Mouse (Mus musculus) intestine, postnatal 0 days (tissue): ENCODE data around the gene Hcar2. TPM values are rescaled to one million over a fixed set of nuclear protein-coding genes. Genes with fewer than 3 reads are reported as not detected.

ENCODE experiments used
- ATAC-seq: fragments of 200-750 bp; cut with Nextera tagmentation; 2 replicates; pipeline ENCODE4 v1.8.0; 2017; ENCODE audit warnings: mild to moderate bottlenecking, moderate TSS enrichment, moderate library complexity
- H3K27ac ChIP-seq: fragments of 300-500 bp; sonication (generic); 2 replicates; pipeline ENCODE4 v1.5.1; 2014; ENCODE audit warnings: mild to moderate bottlenecking, low read depth, low read length, moderate library complexity
- H3K27me3 ChIP-seq: fragments of 300-500 bp; sonication (generic); replicated peaks from 2 replicates; pipeline ENCODE4 v1.6.1; 2014; ENCODE audit warnings: low read length, mixed read lengths; ENCODE audit not compliant: control insufficient read depth, insufficient read depth
- H3K36me3 ChIP-seq: fragments of 300-500 bp; sonication (generic); 2 replicates; pipeline ENCODE4 v1.6.1; 2014; ENCODE audit warnings: mild to moderate bottlenecking, moderate library complexity; ENCODE audit not compliant: control insufficient read depth, insufficient read depth
- H3K4me1 ChIP-seq: fragments of 300-500 bp; sonication (generic); replicated peaks from 2 replicates; pipeline ENCODE4 v1.6.1; 2014; ENCODE audit warnings: antibody characterized with exemption, low read length, mixed read lengths; ENCODE audit not compliant: control insufficient read depth, insufficient read depth
- H3K4me2 ChIP-seq: fragments of 300-500 bp; sonication (generic); replicated peaks from 2 replicates; pipeline ENCODE4 v1.6.1; 2014; ENCODE audit warnings: low read depth, mild to moderate bottlenecking, moderate library complexity
- H3K4me3 ChIP-seq: fragments of 300-500 bp; sonication (generic); 2 replicates; pipeline ENCODE4 v1.5.1; 2014; ENCODE audit warnings: low read depth, low read length
- H3K9ac ChIP-seq: fragments of 300-500 bp; sonication (generic); 2 replicates; pipeline ENCODE4 v1.6.1; 2014; ENCODE audit warnings: mild to moderate bottlenecking, low read depth, low read length
- H3K9me3 ChIP-seq: fragments of 300-500 bp; sonication (generic); 2 replicates; pipeline ENCODE4 v1.6.1; 2016; ENCODE audit warnings: mixed run types; ENCODE audit not compliant: control insufficient read depth
- CTCF ChIP-seq: sonication (generic); IDR thresholded peaks from 2 replicates; pipeline ENCODE4 v1.5.1; 2016; ENCODE audit warnings: low read depth, mild to moderate bottlenecking, control low read depth, antibody characterized with exemption, moderate library complexity
- WGBS: fragments of 180-500 bp; shearing (Covaris S2); extraction: QIAGEN DNeasy Blood & Tissue Kit; methylation state at CpG from one replicate; pipeline ENCODE4 v1.1.7; 2014; 5-methylcytosine and 5-hydroxymethylcytosine counted together
- polyA plus RNA-seq: library from polyadenylated mRNA; unstranded; fragments of >200 nt; fragmentation: Nextera tagmentation; extraction: Ambion mirVana; gene quantifications from 2 replicates; pipeline ENCODE4 v1.2.1, GENCODE M21; 2015

Hcar2 gene
- polyA plus RNA-seq, 1 experiment from 2014 or later: 0.16 TPM

- Histone ChIP-seq H3K9ac (no peak overlapping the region), H3K4me1 (no peaks in the 10 kb centered on the region), H3K27ac (no peak overlapping the region), H3K4me2 (no peak overlapping the region), H3K36me3 (no peaks in the 10 kb centered on the region), H3K4me3 (no peak overlapping the region), H3K27me3 (no peaks in the 10 kb centered on the region), H3K9me3 (no peaks in the 10 kb centered on the region)
- ATAC-seq: no peak
- 78% methylated on average over 13 of the region's 13 CpGs for WGBS
- TF ChIP-seq CTCF: no peak
Observed at GRCm38 (mm10) chr5:123897352-123897751, 32.1 kb upstream of the Hcar2 start.

DNA sequence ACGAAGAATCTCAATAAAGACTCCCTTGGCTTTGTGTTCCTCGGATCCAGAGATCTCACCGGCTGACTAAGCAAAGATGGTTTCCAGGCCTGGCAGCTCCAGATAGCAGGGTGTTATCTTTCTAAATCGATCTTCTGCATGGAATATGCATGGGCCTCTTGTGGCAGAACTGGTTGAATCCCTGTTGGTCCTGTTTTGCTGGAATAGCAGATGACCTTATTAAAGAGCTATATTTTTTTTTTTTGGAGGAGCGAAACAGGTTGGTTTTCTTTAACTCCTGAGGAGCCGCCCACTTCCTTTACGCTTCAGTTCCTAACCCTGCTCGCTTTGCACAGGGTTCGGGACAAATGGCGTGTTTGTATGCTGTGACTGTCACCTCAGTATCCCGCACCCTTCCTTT, 31.1 kb upstream of the Hcar2 start:
- no peak overlapping the region for H3K4me2 ChIP-seq
- 54% methylated on average over 11 of the region's 11 CpGs for WGBS
- no peak overlapping the region for H3K9ac ChIP-seq
- H3K4me3 ChIP-seq: no peak overlapping the region
- H3K27ac ChIP-seq: no peak overlapping the region
- H3K36me3 ChIP-seq: no peaks in the 10 kb centered on the region
- no peaks in the 10 kb centered on the region for H3K9me3 ChIP-seq
- ATAC-seq: no peak
- H3K27me3 ChIP-seq: no peaks in the 10 kb centered on the region
- no peak for TF ChIP-seq CTCF
- H3K4me1 ChIP-seq: no peaks in the 10 kb centered on the region

DNA sequence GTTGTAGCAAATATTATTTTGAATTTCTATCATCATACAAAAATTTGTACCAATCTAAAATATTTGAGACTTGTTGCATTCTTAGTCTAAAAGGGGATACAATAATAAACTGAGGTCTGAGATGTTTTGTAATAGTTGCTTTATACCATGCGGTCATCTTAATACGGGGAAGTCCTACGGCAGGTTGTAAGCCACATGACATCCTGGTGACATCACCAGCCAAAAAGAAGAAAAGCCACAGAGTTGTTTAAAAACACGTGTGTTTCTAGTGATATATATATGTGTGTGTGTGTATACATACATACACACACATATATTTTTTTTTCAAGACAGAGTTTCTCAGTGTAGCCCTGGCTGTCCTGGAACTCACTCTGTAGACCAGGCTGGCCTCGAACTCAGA, 28.2 kb upstream of the Hcar2 start:
- no peak overlapping the region for H3K9ac ChIP-seq
- no peaks in the 10 kb centered on the region for H3K27me3 ChIP-seq
- 81% methylated on average over 5 of the region's 5 CpGs for WGBS
- no peaks in the 10 kb centered on the region for H3K9me3 ChIP-seq
- no peak overlapping the region for H3K27ac ChIP-seq
- TF ChIP-seq CTCF: no peak
- no peak overlapping the region for H3K4me2 ChIP-seq
- no peak for ATAC-seq
- H3K4me3 ChIP-seq: no peak overlapping the region
- H3K36me3 ChIP-seq: no peaks in the 10 kb centered on the region
- H3K4me1 ChIP-seq: no peaks in the 10 kb centered on the region

DNA sequence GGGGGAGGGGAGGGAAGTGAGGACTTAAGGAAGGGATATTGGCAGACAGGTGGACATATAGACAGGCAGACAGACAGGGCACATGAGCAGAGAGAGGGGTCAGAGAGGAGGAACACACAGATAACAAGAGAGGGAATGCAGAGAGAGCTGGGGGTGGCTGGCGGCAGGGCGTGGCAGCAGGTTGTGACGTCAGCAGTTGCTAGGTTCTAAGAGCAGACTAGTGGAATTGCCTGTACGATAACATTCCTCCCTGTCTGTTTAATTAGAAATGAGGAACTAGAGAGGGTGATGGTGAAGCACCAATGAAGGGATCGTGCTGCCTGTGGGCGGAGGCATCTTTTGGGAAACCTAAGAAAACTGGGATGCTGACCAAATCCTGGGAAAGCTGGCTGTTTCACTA, 26.4 kb upstream of the Hcar2 start:
- H3K4me3 ChIP-seq: no peak overlapping the region
- no peaks in the 10 kb centered on the region for H3K4me1 ChIP-seq
- H3K9me3 ChIP-seq: no peaks in the 10 kb centered on the region
- no peaks in the 10 kb centered on the region for H3K27me3 ChIP-seq
- 34% methylated on average over 6 of the region's 6 CpGs for WGBS
- no peak for TF ChIP-seq CTCF
- 0 out of 2 replicates have a peak, but pooled peaks have one; percentile 22 for ATAC-seq
- H3K9ac ChIP-seq: no peak overlapping the region
- no peaks in the 10 kb centered on the region for H3K36me3 ChIP-seq
- H3K27ac ChIP-seq: no peak overlapping the region
- peak overlapping the region; percentile 32; the same call in 1 of the 2 replicates for H3K4me2 ChIP-seq

DNA sequence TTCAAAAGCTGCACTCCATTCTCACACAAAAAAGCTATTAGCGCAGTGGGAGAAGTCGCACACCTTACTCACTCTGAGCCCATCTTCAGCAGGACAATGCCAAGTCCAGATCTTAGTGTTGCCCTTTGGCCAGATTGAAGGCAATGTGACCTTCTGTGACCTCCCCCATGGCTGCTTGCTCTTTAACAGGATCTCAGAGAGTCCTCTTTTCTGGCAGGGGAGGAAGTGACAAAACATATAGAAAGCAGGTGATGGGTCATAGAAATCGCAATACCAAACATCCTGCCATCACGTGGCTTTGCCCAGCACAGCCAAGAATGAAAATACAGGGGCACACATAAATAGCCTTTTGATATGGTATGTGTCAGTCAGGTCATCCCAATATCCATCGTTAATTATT, 25.7 kb upstream of the Hcar2 start:
- Histone ChIP-seq H3K4me1 (no peaks in the 10 kb centered on the region), H3K9me3 (no peaks in the 10 kb centered on the region), H3K27ac (no peak overlapping the region), H3K9ac (no peak overlapping the region), H3K4me3 (no peak overlapping the region), H3K36me3 (no peaks in the 10 kb centered on the region), H3K4me2 (no peak overlapping the region), H3K27me3 (no peaks in the 10 kb centered on the region)
- 78% methylated on average over 5 of the region's 5 CpGs for WGBS
- ATAC-seq: no peak
- TF ChIP-seq CTCF: no peak

DNA sequence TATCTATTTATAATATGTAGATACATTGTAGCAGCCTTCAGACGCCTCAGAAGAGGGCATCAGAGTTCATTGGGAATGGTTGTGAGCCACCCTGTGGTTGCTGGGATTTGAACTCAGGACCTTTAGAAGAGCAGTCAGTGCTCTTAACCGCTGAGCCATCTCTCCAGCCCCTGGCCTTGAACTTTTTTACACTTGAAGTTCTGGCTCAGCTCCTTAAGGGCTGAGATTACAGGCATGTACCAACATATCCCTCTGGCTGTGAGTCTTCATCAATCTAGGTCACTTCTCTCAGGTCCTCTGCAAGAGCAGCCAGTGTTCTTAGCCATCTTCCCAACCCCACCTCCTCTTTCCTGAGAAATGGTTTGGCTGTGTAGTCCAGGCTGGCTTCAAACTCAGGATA, 25.0 kb upstream of the Hcar2 start:
- ATAC-seq: no peak
- no peak for TF ChIP-seq CTCF
- WGBS: 76% methylated on average over 2 of the region's 2 CpGs

DNA sequence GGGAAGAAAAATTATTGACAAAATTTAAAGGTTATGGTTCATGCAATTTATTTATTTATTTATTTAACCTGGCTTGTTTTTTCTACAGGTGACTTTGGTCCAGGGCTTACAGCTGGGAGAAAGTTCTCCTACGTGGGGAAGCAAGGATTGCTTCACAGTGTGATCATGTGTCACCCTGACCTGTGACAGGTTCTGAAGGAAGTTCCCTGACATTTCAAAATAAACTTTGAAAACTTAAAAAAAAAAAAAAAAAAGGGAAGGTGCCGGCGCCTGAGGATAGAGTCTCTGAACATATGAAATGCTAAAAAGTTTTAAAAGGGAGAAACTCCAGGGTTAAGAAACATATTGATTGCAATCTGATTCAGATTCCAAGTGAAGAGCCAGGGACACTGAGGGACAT, 21.1 kb upstream of the Hcar2 start:
- Histone ChIP-seq H3K4me1 (no peaks in the 10 kb centered on the region), H3K9me3 (no peaks in the 10 kb centered on the region), H3K36me3 (no peaks in the 10 kb centered on the region), H3K27ac (no peak overlapping the region), H3K27me3 (no peaks in the 10 kb centered on the region), H3K9ac (no peak overlapping the region), H3K4me2 (no peak overlapping the region), H3K4me3 (no peak overlapping the region)
- no peak for ATAC-seq
- no peak for TF ChIP-seq CTCF
- 65% methylated on average over 3 of the region's 3 CpGs for WGBS

More for the DNA sequence above, 25.0 kb upstream of the Hcar2 start:
- no peak overlapping the region for H3K4me3 ChIP-seq
- H3K4me1 ChIP-seq: no peaks in the 10 kb centered on the region
- no peaks in the 10 kb centered on the region for H3K36me3 ChIP-seq
- no peaks in the 10 kb centered on the region for H3K27me3 ChIP-seq
- no peak overlapping the region for H3K4me2 ChIP-seq
- no peaks in the 10 kb centered on the region for H3K9me3 ChIP-seq
- H3K27ac ChIP-seq: no peak overlapping the region
- H3K9ac ChIP-seq: no peak overlapping the region
